Mouse (Mus musculus): Measurements from ENCODE around the gene Ints14.
A peak's percentile ranks its signal among the peaks of the same experiment; 100 is the strongest.
"Not testable (repeated sequence)": the region's sequence is repeated elsewhere in the genome, so short reads cannot be mapped to it uniquely, and the experiment has no call there.

The Ints14 gene

GRCm38 (mm10) chr9:64952055-64952454, 8.7 kb upstream of the Ints14 start:
- DNase-seq (ENCODE audit: extremely low spot score), result no peak

GRCm38 (mm10) chr9:64953190-64953589, 7.5 kb upstream of the Ints14 start:
- no peak for DNase-seq (ENCODE audit: extremely low spot score)

- peak; percentile 31 for DNase-seq (ENCODE audit: extremely low spot score)
Measured at GRCm38 (mm10) chr9:64956337-64956736, 4.4 kb upstream of the Ints14 start.

GRCm38 (mm10) chr9:64957276-64957675, 3.4 kb upstream of the Ints14 start:
- no peak for DNase-seq (ENCODE audit: extremely low spot score)

- DNase-seq (ENCODE audit: extremely low spot score), result no peak
Measured at GRCm38 (mm10) chr9:64960978-64961320, 244 bp downstream of the Ints14 start.

- no peak for DNase-seq (ENCODE audit: extremely low spot score)
Measured at GRCm38 (mm10) chr9:64980548-64980947, 19.8 kb downstream of the Ints14 start.

GRCm38 (mm10) chr9:64981904-64982303, 21.2 kb downstream of the Ints14 start:
- no peak for DNase-seq (ENCODE audit: extremely low spot score)

- DNase-seq (ENCODE audit: extremely low spot score), result peak; percentile 1
Measured at GRCm38 (mm10) chr9:64985037-64985794, 24.5 kb downstream of the Ints14 start.

- no peak for DNase-seq (ENCODE audit: extremely low spot score)
Measured at GRCm38 (mm10) chr9:64985807-64986206, 25.1 kb downstream of the Ints14 start.

- no peak for DNase-seq (ENCODE audit: extremely low spot score)
Measured at GRCm38 (mm10) chr9:64987651-64988050, 26.9 kb downstream of the Ints14 start.

- DNase-seq (ENCODE audit: extremely low spot score), result no peak
Measured at GRCm38 (mm10) chr9:64988443-64988842, 27.7 kb downstream of the Ints14 start.

- no peak for DNase-seq (ENCODE audit: extremely low spot score)
Measured at GRCm38 (mm10) chr9:64990291-64990690, 29.6 kb downstream of the Ints14 start.

GRCm38 (mm10) chr9:64995464-64995863, 34.8 kb downstream of the Ints14 start:
- not testable (repeated sequence) for DNase-seq (ENCODE audit: extremely low spot score)

GRCm38 (mm10) chr9:65001481-65001880, 40.8 kb downstream of the Ints14 start:
- no peak for DNase-seq (ENCODE audit: extremely low spot score)

- no peak for DNase-seq (ENCODE audit: extremely low spot score)
Measured at GRCm38 (mm10) chr9:65005737-65006136, 45.0 kb downstream of the Ints14 start.

GRCm38 (mm10) chr9:65010632-65011031, 49.9 kb downstream of the Ints14 start:
- DNase-seq (ENCODE audit: extremely low spot score), result no peak

- peak; percentile 9 for DNase-seq (ENCODE audit: extremely low spot score)
Measured at GRCm38 (mm10) chr9:65011304-65011703, 50.6 kb downstream of the Ints14 start.

GRCm38 (mm10) chr9:65015461-65016222, 54.9 kb downstream of the Ints14 start:
- no peak for DNase-seq (ENCODE audit: extremely low spot score)

GRCm38 (mm10) chr9:65016241-65016977, 55.7 kb downstream of the Ints14 start:
- no peak for DNase-seq (ENCODE audit: extremely low spot score)

- no peak for DNase-seq (ENCODE audit: extremely low spot score)
Measured at GRCm38 (mm10) chr9:65016978-65017827, 56.5 kb downstream of the Ints14 start.

GRCm38 (mm10) chr9:65017896-65018295, 57.2 kb downstream of the Ints14 start:
- DNase-seq (ENCODE audit: extremely low spot score), result no peak

All from embryo, embryonic 9.5 days (tissue).